Mouse (Mus musculus): Measurements from ENCODE around the gene Eif4g3.

DNA sequence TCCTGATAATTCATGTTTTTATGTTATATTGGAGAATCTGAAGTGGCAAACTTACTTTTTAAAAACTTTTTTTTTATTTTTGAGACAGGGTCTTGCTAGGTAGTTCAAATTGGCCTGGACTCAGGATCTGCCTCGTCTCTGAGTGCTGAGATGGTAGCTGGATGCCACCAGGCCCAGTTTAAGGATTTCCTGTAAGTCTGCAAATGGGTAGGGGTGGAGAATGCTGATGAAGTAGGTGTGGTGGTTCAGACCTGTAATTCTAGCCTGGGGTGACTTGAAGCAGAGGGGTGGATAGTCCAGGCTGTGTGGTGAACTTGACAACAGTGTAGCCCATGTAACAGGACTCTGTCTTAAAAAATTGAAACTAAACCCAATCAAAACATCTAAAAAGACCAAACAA is 45.1 kb downstream of the Eif4g3 start:
- TF ChIP-seq EP300 (IDR thresholded peaks at IDR 0.05; ENCODE audit: low read depth) (no peak), CTCF (IDR thresholded peaks at IDR 0.05; ENCODE audit: low read depth) (no peak)
